Mouse (Mus musculus): ENCODE measurements around the gene Abi1. TPM values are rescaled to one million over a fixed set of nuclear protein-coding genes. Genes with fewer than 3 reads are reported as not detected.
"Not testable (repeated sequence)": the region's sequence is repeated elsewhere in the genome, so short reads cannot be mapped to it uniquely, and the experiment has no call there.

Abi1 gene
- total RNA-seq, 2 experiments from 2014 or later = 132 to 140 TPM

- peak; percentile 31 to 54 for DNase-seq (ENCODE audit: low spot score in 2 of 2)
- intact Hi-C loops (cut with DNase I) = loop anchor here (5.0 kb wide), 4 partner anchors 47 to 142 kb away; partner anchors contain the start of gene Pdss1
Measured at GRCm38 (mm10) chr2:23039082-23040000, 700 bp downstream of the Abi1 start.

- intact Hi-C loops (cut with DNase I) = loop anchor here (5.0 kb wide), 4 partner anchors 43 to 138 kb away; partner anchors contain the start of gene Pdss1
Measured at GRCm38 (mm10) chr2:23035467-23035866, 4.6 kb downstream of the Abi1 start.

GRCm38 (mm10) chr2:23034692-23035435, 5.2 kb downstream of the Abi1 start:
- DNase-seq (ENCODE audit: low spot score in 2 of 2) = peak in 1 of 2 experiments; percentile 78
- intact Hi-C loops (cut with DNase I) = loop anchor here (5.0 kb wide), 5 partner anchors 32 to 138 kb away; partner anchors contain the start of genes Acbd5 and Pdss1

More at GRCm38 (mm10) chr2:23035467-23035866, 4.6 kb downstream of the Abi1 start:
- no peak for DNase-seq (ENCODE audit: low spot score in 2 of 2)

- DNase-seq (ENCODE audit: low spot score in 2 of 2) = no peak
- intact Hi-C loops (cut with DNase I) = loop anchor here (5.0 kb wide), 1 partner anchor 37 kb away; the partner anchor contains the start of gene Acbd5
Measured at GRCm38 (mm10) chr2:23030631-23031030, 9.4 kb downstream of the Abi1 start.

GRCm38 (mm10) chr2:23028826-23029225, 11.2 kb downstream of the Abi1 start:
- DNase-seq (ENCODE audit: low spot score in 2 of 2) = peak in 1 of 2 experiments; percentile 12
- intact Hi-C loops (cut with DNase I) = no loop called here

GRCm38 (mm10) chr2:23026379-23026778, 13.7 kb downstream of the Abi1 start:
- intact Hi-C loops (cut with DNase I) = no loop called here

GRCm38 (mm10) chr2:23023714-23024282, 16.2 kb downstream of the Abi1 start:
- no peak for DNase-seq (ENCODE audit: low spot score in 2 of 2)
- intact Hi-C loops (cut with DNase I) = no loop called here

More at GRCm38 (mm10) chr2:23026379-23026778, 13.7 kb downstream of the Abi1 start:
- DNase-seq (ENCODE audit: low spot score in 2 of 2) = no peak

- intact Hi-C loops (cut with DNase I) = no loop called here
- no peak for DNase-seq (ENCODE audit: low spot score in 2 of 2)
Measured at GRCm38 (mm10) chr2:23023023-23023422, 17.0 kb downstream of the Abi1 start.

- intact Hi-C loops (cut with DNase I) = no loop called here
- no peak for DNase-seq (ENCODE audit: low spot score in 2 of 2)
Measured at GRCm38 (mm10) chr2:23021721-23022120, 18.3 kb downstream of the Abi1 start.

- DNase-seq (ENCODE audit: low spot score in 2 of 2) = no peak
- intact Hi-C loops (cut with DNase I) = no loop called here
Measured at GRCm38 (mm10) chr2:23021320-23021719, 18.7 kb downstream of the Abi1 start.

GRCm38 (mm10) chr2:23019170-23019569, 20.9 kb downstream of the Abi1 start:
- no peak for DNase-seq (ENCODE audit: low spot score in 2 of 2)
- intact Hi-C loops (cut with DNase I) = no loop called here

- DNase-seq (ENCODE audit: low spot score in 2 of 2) = no peak
- intact Hi-C loops (cut with DNase I) = no loop called here
Measured at GRCm38 (mm10) chr2:23016121-23016520, 23.9 kb downstream of the Abi1 start.

- DNase-seq (ENCODE audit: low spot score in 2 of 2) = no peak
- intact Hi-C loops (cut with DNase I) = no loop called here
Measured at GRCm38 (mm10) chr2:23015335-23015734, 24.7 kb downstream of the Abi1 start.

GRCm38 (mm10) chr2:23014935-23015334, 25.1 kb downstream of the Abi1 start:
- intact Hi-C loops (cut with DNase I); DNase-seq (ENCODE audit: low spot score in 2 of 2): not testable (repeated sequence)

GRCm38 (mm10) chr2:23008256-23008655, 31.8 kb downstream of the Abi1 start:
- intact Hi-C loops (cut with DNase I) = no loop called here
- peak in 1 of 2 experiments; percentile 13 for DNase-seq (ENCODE audit: low spot score in 2 of 2)

- intact Hi-C loops (cut with DNase I) = no loop called here
- DNase-seq (ENCODE audit: low spot score in 2 of 2) = no peak
Measured at GRCm38 (mm10) chr2:23007577-23007976, 32.5 kb downstream of the Abi1 start.

- intact Hi-C loops (cut with DNase I) = no loop called here
- DNase-seq (ENCODE audit: low spot score in 2 of 2) = no peak
Measured at GRCm38 (mm10) chr2:23007149-23007548, 32.9 kb downstream of the Abi1 start.

GRCm38 (mm10) chr2:23006219-23006618, 33.8 kb downstream of the Abi1 start:
- peak in 1 of 2 experiments; percentile 28 for DNase-seq (ENCODE audit: low spot score in 2 of 2)
- intact Hi-C loops (cut with DNase I) = no loop called here

GRCm38 (mm10) chr2:23002637-23003036, 37.4 kb downstream of the Abi1 start:
- intact Hi-C loops (cut with DNase I) = no loop called here
- DNase-seq (ENCODE audit: low spot score in 2 of 2) = no peak

GRCm38 (mm10) chr2:22999620-23000019, 40.4 kb downstream of the Abi1 start:
- DNase-seq (ENCODE audit: low spot score in 2 of 2) = no peak
- intact Hi-C loops (cut with DNase I) = no loop called here
